Mouse (Mus musculus): ENCODE data around the gene Nek3.

DNA sequence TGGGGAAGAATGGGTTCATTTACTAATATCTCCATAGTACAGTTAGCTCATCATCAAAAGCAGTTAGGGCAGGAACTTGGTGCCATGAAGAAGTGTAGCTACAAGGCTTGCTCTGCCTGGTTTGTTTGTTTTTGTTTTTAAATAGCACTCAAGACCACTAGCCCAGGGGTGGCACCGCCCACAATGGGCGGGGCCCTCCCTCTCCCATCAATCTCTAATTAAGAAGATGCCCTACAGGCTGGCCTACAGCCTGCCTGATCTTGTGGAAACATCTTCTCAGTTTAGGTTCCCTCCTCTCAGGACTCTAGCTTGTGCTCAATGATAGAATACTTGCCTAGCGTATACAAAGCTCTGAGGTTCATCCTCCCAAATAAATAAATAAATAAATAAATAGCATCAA, 18.6 kb upstream of the Nek3 start:
- TF ChIP-seq POLR2A (IDR thresholded peaks at IDR 0.05; ENCODE audit: low read depth, low read length) (no peak), CTCF (IDR thresholded peaks at IDR 0.05; ENCODE audit: extremely low read depth, insufficient read depth, insufficient read length, insufficient replicate concordance) (no peak)

Data from spleen, adult 2 months (tissue).